Mouse (Mus musculus): ENCODE measurements around the gene Papss1.
"Not testable (repeated sequence)": the region's sequence is repeated elsewhere in the genome, so short reads cannot be mapped to it uniquely, and the experiment has no call there.

The Papss1 gene

DNA sequence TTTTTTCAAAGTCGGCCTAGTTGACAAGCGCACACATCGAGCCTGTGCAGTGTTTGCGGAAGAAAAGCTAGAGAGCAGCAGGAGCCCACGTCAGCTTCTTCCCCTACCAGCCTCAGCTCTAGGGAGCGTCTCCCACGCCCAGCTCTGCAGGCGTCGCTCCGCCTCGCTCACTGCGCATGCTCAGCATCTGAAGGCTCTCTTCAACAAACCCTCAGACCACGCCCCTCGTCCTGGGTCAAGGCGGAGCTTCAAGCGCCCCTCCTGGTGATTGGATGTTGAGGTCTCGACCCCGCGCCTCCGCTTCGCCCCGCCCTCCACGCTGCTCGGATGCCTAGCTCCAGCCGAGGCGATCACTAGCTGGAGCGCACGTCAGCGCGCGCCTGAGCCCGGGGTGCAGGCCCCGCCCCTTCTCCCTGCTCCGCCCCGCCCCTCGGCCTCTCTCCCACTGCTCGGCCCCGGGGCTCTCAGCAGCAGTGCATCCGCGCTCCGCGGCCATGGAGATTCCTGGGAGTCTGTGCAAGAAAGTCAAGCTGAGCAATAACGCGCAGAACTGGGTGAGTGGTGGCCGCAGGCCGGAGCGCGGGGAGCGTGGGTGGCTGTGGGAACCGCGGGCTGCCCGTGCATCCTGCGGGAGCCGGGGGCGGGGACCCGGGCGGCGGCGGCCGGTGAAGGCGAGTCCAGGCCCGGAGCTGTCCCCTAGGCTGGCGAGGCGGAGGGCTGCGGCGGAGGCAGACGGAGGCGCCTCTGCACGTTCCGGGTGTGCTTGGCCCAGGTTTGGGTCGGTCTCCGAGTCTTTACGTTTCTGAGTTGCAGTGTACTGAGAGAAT, at the start of gene Papss1:
Gene Papss1, plus strand, starts transcription at position 339 of the 827 bp plus-strand sequence.
- peak; percentile 100 for DNase-seq (ENCODE audit: low spot score in 2 of 2)

DNA sequence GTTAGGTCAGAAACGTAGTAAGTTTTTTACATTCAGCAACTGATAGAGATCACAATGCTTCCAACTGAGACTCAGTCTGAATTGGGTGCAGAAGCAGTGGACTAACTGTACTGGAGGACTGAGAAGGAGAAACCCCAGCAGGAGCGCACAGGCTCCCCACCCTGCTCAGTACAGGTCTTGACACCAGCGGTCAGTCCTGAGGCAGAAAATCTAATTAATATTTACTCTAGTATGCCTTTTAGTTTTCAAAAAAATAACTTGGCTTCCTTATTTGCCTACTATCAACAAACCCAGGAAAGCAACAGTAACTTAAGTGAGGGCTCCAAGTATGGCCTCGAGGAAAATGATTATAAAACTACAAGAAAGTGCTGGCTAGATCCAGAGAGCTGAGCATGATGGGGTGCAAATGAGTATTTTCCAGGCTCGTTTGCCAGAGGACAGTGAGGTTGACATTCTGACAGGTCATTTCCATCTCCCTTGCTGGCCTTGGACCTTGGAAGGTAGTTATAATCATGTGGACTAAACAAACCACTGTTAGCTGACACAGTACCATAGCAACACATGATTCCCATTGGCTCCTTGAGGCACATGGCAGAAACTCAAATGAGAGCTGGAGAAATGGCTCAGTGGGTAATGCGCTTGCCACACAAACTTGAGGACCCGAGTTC, 48.1 kb upstream of the Papss1 start:
- no peak for DNase-seq (ENCODE audit: low spot score in 2 of 2)

DNA sequence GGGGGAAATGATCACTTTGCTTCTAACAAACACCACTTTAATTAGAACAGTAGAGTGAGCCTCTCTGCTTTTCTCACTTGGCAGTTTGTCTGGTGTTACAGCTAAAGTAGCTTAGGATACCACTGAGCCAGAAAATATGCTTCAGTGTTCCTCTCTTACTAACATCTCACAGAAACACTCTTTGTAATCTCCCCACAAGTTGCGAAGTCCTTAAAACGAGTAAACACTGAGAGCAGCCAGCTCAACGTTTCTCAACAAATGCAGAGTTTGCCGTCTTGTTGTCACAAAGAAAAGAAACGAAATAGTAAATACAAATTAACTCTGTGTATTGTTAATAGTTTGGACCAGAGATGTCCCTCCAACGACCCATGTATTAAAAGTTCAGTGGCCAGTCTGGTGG, 46.8 kb upstream of the Papss1 start:
- no peak for DNase-seq (ENCODE audit: low spot score in 2 of 2)

DNA sequence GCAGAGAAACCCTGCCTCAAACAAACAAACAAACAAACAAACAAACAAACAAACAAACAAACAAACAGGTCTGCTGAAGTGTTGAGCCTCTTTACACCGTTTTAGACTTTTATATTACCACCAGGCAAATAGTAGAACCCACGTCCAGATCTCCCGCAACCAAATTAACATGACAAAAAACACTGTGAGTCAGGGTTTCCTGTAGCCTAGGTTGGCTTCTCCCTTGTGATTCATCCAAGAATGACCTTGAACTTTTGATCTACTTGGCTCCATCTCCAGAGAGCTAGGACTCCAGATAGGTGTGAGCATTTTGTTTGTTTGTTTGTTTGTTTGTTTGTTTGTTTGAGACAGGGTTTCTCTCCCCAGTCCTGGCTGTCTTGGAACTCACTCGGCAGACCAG, 43.4 kb upstream of the Papss1 start:
- DNase-seq (ENCODE audit: low spot score in 2 of 2): no peak

DNA sequence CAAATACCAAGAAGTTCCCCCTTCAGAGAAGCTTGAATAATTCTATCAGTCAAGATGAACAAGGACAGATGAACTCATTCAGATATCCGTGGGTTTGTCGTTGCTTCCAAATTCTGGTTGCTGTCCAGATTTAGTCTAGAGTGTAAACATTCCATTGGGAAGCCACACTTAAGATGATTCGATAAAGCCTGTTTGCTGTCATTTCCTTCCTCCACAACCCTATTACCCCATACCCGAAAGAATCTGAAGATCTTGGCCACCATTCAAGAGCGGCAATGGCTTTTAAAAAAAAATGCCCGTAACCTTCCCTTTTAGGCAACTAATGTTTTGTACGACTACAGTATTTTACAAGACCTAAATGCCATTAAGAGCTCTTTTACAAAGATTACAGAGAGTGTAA, 42.3 kb upstream of the Papss1 start:
- no peak for DNase-seq (ENCODE audit: low spot score in 2 of 2)

DNA sequence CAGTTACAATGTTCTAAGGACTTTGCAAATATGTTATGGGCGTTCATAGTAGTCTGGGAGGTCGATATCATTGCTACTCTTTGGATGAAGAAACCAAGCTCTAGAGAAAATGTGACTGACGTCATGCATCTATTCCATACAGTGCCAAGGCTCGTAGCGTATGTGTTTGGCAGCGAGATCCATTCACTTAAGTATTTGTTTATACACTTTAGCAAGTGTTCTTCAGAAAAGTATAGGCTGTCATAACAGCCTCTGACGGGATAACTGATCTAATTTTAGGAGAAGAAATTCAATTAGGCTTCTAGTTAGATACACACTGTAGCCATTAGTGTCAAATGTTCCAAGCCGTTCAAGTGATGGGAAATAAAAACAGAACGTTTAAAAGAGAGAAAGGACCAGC, 40.8 kb upstream of the Papss1 start:
- no peak for DNase-seq (ENCODE audit: low spot score in 2 of 2)

DNA sequence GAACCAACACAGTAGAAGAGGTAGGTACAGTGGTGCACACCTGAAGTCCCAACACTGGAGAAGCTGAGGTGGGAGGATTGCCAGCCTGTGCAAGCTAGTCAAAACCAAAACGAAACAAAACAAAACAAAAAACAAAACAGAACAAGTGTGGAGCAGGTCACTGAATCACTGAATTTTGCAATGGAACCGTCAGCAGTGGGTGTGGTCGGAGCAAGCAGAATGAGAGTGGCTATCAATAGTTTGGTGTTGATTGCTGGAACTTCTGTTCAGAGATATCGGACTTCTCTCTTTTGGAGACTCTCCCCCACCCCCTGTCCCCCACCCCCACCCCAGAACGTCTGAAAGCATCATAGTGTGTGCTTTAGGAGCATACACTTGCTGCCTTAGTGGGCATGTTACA, 40.4 kb upstream of the Papss1 start:
- DNase-seq (ENCODE audit: low spot score in 2 of 2): no peak

DNA sequence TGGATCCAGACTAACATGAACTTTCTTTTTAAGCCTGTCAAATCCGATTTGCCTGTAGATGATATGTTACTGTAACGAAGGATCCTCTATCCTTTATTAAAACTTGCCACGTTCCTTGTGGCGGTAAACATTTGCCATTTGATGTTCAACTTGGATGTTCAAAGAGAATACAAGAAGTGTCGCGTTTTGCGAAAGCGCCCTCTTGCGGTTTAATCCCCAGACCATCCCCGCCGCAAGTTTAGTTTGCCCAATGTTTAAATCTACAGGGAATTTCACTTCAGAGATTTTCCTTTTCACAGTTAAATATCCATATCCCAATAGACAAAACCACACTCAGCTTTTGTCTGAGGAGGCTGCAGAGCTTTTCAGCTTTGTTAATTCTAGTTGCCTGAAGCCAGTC, 39.8 kb upstream of the Papss1 start:
- DNase-seq (ENCODE audit: low spot score in 2 of 2): peak; percentile 42 to 49

DNA sequence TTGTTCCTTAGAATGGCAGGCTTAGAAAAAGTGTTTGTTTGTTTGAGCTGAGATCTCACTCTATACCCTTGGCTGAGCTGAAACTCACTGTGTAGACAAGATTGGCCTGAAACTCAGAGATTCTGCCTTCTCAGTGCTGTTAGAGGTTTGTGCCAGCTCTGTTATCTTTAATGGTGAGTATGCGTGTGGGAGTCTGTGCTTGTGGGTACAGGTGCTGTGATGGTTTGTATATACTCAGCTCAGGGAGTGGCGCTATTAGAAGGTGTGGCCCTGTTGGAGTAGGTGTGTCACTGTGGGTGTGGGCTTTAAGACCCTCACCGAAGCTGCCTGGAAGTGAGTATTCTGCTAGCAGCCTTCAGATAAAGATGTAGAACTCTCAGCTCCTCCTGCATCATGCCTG, 39.3 kb upstream of the Papss1 start:
- no peak for DNase-seq (ENCODE audit: low spot score in 2 of 2)

DNA sequence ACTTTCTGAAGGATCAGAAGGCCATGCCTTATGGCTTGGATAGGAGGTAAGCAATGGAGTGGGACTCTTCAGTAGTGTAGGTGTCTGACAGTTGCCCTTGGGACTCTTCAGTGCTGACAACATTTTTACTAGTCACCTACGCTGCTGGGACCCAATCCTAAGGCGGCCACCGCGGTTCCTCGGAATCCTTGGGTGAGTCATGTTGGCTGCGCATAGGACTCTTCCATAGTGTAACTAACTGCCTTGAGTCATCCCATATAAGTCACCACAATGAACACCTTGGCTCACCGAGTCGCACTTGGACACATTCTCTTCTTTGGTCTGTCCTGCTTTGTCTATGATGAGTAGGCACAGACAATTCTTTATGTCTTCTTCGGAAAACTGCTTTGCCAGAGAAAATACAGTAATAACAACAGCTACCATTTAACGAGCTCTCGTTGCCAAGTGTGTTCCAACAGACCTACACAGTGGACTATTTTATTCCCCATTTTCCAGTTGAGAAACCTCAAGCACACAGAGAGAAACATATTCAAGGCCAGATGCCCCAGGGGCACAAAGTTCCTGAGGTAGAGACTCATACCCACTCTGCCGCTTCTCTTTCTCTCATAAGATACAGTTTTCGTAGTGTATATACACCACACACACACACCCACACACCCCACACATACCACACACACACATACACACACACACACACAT, 23.2 kb upstream of the Papss1 start:
- no peak for DNase-seq (ENCODE audit: low spot score in 2 of 2)

DNA sequence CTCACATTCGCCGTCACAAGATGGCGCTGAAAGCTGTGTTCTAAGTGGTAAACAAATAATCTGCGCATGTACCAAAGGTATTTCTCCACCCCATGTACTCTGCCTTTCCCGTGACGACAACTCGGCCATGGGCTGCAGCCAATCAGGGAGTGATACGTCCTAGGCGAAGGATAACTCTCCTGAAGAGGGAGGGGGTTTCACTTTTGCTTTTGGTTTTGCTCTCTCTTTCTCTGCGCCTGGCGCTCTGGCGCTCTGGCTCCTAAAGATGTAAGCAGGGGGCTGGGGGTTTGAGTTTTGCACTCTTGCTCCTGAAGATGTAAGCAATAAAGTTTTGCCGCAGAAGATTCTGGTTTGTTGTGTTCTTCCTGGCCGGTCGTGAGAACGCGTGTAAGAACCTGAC, 17.0 kb upstream of the Papss1 start:
- not testable (repeated sequence) for DNase-seq (ENCODE audit: low spot score in 2 of 2)

DNA sequence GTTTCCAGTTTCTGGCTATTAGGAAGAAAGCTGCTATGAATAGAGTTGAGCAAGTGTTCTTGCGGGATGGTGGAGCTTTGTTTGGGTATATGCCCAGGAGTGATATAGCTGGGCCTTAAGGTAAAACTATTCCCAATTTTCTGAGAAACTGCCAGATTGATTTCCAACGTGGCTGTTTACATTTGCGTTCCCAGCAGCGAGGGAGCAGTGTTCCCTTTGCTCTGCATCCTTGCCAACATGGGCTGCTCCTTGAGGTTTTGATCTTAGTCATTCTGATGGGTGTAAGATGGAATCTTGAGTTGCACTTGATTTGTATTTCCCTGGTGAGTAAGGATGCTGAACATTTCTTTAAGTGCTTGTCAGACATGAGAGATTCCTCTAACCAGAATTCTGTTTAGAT, 14.5 kb upstream of the Papss1 start:
- no peak for DNase-seq (ENCODE audit: low spot score in 2 of 2)

DNA sequence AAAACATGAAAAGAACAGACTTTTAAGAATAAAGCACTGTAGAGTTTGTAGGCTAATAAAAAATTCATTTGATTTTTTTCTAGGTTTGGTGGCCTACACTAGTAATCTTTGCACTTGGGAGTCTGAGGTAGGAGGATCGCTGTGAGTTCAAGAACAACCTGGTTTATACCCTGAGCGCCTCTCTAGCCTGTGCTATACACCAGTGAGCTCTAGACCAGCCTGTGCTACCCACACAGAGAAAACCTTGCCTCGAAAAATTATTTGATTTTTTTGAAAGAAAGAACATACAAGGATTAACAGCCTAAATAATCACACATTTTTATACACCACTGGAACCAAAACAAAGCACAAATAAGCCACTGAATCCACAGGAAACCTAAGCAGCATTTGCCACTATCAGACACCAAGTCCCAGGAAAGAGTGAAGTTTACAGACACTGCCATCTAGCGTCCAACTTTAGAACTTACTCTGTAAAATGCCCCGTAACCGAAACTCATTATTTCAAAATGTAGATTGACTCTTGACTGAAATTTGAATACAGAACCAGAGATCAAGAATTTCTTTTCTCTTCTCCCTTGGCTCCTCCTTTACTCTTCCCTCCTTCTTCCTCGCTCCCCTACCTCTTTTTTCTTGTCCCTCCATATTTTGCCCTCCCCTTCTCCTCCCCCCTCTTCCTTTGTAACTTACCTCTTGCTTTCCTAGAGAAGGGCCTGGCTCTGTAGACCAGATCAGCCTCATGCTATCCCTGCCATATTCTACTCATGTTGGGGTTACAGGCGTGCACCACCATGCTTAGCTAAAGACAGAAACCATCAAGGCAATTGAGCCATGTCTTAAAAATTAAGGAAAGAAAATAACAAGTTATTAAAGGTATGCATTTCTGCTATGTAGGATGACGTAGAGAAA, 12.0 kb upstream of the Papss1 start:
- DNase-seq (ENCODE audit: low spot score in 2 of 2): peak; percentile 37 to 57

DNA sequence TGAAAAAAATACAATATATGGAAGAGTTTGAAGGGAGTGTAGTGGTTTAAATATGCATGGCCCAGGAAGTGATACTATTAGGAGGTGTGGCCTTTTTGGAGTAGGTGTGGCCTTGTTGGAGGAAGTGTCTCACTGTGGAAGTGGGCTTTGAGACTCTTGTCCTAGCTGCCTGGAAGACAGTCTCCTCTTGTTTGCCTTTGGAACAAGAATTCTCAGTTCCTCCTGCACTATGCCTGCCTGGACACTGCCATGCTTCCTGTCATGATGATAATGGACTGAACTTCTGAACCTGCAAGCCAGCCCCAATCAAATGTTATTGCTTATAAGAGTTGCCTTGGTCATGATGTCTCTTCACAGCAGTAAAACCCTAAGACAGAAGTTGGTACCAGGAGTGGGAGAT, 8.8 kb upstream of the Papss1 start:
- no peak for DNase-seq (ENCODE audit: low spot score in 2 of 2)

DNA sequence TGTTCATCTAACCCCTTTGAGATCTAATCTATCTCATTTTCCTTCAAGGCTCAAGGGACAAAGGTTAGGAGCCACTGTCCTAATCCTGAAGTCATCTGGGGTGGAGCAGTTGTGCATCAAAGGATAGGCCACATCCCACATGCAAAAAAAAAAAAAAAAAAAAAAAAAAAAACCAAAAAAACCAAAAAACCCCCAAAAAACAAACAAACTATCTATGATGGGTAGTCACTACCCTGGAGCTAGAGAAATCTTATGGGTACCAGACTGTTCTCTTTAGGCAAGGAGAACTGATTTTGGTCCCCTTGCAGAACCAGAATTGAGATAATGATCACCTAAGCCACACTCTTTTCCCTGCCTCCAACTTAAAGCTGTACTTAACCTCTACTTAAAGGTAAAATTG, 3.0 kb upstream of the Papss1 start:
- no peak for DNase-seq (ENCODE audit: low spot score in 2 of 2)

DNA sequence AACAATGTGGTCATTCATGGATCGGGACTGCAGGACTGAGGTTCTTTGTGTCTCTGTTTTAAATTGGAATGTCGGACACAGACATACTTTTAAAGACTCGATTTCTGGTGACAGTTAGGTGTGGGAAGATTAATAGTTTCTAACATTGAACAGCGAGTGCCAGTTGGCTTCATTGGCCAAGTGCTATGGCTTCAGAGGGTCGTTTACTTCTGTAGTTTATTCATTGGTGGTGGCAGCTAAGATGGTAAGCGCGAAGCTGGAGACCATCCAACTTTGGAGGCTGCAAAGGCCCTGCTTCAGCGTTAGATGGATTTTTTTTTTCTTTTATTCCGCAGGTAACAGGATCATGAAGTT, 666 bp downstream of the Papss1 start:
- no peak for DNase-seq (ENCODE audit: low spot score in 2 of 2)

DNA sequence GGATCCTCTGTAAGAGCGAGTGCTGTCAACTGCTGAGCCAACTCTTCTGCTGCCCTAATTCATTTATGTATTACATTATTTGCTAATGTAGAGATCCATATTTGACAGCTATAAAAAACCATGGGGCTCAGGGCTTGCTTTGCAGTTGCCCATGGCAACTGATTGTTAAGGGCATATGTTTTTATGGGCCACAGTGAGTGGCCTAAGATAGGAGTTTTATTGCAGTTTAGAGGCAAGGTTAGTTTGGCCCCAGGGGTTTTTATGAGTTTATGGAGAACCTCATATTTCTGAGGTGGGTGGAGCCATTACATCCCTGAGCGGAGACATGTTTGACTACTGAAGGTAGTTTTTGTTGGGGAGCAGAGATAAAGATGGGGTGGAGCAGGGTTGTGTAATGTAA, 1.7 kb downstream of the Papss1 start:
- no peak for DNase-seq (ENCODE audit: low spot score in 2 of 2)

DNA sequence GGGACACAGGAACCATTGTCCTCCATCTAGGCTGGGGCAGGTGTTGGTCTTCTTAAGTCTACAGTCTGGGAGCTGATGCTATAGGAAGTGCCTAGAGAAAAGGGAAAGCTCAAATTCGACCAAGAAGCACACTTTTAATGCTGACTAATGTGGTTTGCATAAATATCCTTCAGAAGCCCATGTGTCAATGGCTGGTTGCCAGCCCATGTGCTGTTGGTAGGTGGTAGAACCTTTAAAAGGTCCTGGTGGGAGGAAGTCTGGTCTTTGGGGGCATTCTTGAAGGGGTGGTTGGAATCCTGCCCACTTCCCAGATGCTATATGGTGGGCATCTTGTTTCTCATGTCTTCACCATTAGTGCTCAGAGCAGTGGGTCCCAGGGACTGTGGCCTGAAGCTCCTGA, 5.9 kb downstream of the Papss1 start:
- DNase-seq (ENCODE audit: low spot score in 2 of 2): no peak

DNA sequence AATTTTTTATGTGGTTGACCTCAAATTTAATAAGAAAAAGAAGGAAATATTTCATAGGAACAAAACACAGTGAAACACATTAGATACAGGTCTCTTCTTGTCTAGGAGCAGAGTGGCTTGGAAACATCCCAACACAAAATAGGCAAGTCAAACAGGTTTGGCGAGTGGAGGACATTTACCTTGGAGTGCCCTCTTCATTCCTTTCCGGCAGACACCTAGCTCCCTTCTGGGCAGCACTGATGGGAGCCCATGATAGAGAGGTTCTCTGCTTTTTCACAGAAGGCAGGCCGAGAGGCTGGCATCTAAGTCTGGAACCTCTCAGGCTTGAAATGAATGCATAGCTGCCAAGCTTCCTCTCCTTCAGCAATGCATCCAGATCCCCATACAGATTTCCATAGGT, 9.0 kb downstream of the Papss1 start:
- no peak for DNase-seq (ENCODE audit: low spot score in 2 of 2)

DNA sequence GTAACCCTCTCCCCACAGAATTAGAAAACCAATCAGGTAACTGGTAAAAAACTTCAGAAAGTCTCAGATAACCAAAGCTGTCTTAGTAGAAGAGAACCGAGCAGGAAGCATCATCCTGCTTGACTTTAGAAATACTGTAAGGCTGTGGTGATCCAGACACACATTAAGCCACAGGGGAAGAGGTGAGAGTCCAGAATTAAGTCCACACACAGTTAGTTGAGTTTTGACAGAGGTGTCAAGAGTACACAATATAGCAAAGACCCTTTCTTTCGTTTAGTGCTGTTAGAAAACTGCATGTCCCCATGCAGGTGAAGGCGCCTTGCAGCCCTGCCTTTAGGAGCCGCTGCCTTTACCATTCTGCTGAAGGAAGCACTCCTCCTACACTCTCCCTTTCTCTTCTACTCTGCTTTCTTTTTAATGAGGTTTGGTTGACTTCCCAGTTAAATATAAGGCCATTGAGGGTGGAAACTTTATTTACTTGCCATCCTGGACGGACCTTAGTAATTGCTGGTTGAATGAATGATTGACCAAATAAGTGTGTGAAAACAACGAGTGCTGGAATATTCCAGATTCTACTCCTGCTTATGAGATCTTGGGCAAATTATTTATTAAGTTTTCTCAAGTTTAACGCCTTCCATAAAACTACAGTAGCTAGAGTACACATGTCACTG, 14.0 kb downstream of the Papss1 start:
- DNase-seq (ENCODE audit: low spot score in 2 of 2): no peak

DNA sequence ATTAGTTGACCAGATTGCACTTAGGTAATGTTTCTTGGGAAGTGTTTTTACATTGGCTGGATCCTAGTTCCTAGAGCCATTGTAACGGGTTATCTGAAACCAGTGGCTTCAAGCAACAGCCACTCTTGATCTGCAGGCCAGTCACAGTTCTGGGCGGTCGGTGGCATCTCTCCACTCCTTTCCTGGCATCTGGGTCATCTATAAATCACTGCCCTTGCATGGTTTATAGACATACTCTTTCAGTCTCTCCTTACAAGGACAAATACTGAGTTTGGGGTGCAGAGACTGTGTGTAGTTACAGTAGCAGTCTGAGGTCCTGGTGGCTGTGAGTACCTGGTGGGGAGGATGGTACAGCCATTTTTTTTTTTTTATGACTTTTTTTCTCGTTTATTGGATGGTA, 15.5 kb downstream of the Papss1 start:
- no peak for DNase-seq (ENCODE audit: low spot score in 2 of 2)

Measured in right cerebral cortex, adult 2 months (tissue).